Mouse (Mus musculus) embryonic facial prominence, embryonic 11.5 days (tissue): ENCODE results near the gene 4930548H24Rik. TPM values are rescaled to one million over a fixed set of nuclear protein-coding genes. Genes with fewer than 3 reads are reported as not detected.

Experiments
- ATAC-seq: fragments of 200-750 bp; cut with Nextera tagmentation; replicated peaks from 2 replicates; pipeline ENCODE4 v1.8.0; 2017; ENCODE audit warnings: low read depth; ENCODE audit not compliant: insufficient number of reproducible peaks, low FRiP score, low TSS enrichment
- DNase-seq: peaks from one replicate; pipeline ENCODE4 v3.0.0-alpha.2; 2015; ENCODE audit warnings: low spot score
- H3K27ac ChIP-seq: fragments of 300-500 bp; sonication (generic); replicated peaks from 2 replicates; pipeline ENCODE4 v1.5.1; 2014; ENCODE audit warnings: mild to moderate bottlenecking, low read depth, low read length, control low read depth
- H3K27me3 ChIP-seq: fragments of 300-500 bp; sonication (generic); 2 replicates; pipeline ENCODE4 v1.6.1; 2014; ENCODE audit warnings: mild to moderate bottlenecking, low read length, moderate library complexity, mixed read lengths; ENCODE audit not compliant: control insufficient read depth, insufficient read depth
- H3K36me3 ChIP-seq: fragments of 300-500 bp; sonication (generic); replicated peaks from 2 replicates; pipeline ENCODE4 v1.6.1; 2014; ENCODE audit warnings: low read depth, mild to moderate bottlenecking, low read length, moderate library complexity, mixed read lengths; ENCODE audit not compliant: control insufficient read depth, insufficient read depth
- H3K4me1 ChIP-seq: fragments of 300-500 bp; sonication (generic); 2 replicates; pipeline ENCODE4 v1.6.1; 2014; ENCODE audit warnings: low read length, mixed read lengths; ENCODE audit not compliant: control insufficient read depth, insufficient read depth
- H3K4me2 ChIP-seq: fragments of 300-500 bp; sonication (generic); 2 replicates; pipeline ENCODE4 v1.6.1; 2014; ENCODE audit warnings: low read depth, mild to moderate bottlenecking, control low read depth, low read length, moderate library complexity
- H3K4me3 ChIP-seq: fragments of 300-500 bp; sonication (generic); 2 replicates; pipeline ENCODE4 v1.5.1; 2014; ENCODE audit warnings: low read depth, low read length, control low read depth
- H3K9ac ChIP-seq: fragments of 300-500 bp; sonication (generic); replicated peaks from 2 replicates; pipeline ENCODE4 v1.6.1; 2014; ENCODE audit warnings: mild to moderate bottlenecking, control low read depth, low read length
- H3K9me3 ChIP-seq: fragments of 300-500 bp; sonication (generic); replicated peaks from 2 replicates; pipeline ENCODE4 v1.6.1; 2016; ENCODE audit warnings: mild to moderate bottlenecking, low read length, inconsistent platforms, mixed read lengths; ENCODE audit not compliant: control insufficient read depth
- WGBS: fragments of 180-500 bp; shearing (Covaris S2); extraction: QIAGEN DNeasy Blood & Tissue Kit; methylation state at CpG from one replicate; pipeline ENCODE4 v1.1.7; 2014; 5-methylcytosine and 5-hydroxymethylcytosine counted together
- polyA plus RNA-seq: library from polyadenylated mRNA; unstranded; fragments of >200 nt; fragmentation: Nextera tagmentation; extraction: Ambion mirVana; gene quantifications from 2 replicates; pipeline ENCODE4 v1.2.1, GENCODE M21; 2014

4930548H24Rik gene
- polyA plus RNA-seq, 1 experiment from 2014 or later = not detected

- Histone ChIP-seq H3K9me3 (no peaks in the 10 kb centered on the region), H3K36me3 (no peaks in the 10 kb centered on the region; the same call in 1 of the 2 replicates), H3K4me2 (no peak overlapping the region), H3K27me3 (no peaks in the 10 kb centered on the region), H3K27ac (no peak overlapping the region), H3K9ac (no peak overlapping the region), H3K4me3 (no peak overlapping the region), H3K4me1 (no peaks in the 10 kb centered on the region)
- 91% methylated on average over 4 of the region's 4 CpGs for WGBS
- DNase-seq (no peak), ATAC-seq (no peak)
These were observed 5.0 kb upstream of the 4930548H24Rik start for GRCm38 (mm10) chr5:31480536-31480935.

- Histone ChIP-seq H3K4me1 (no peaks in the 10 kb centered on the region), H3K36me3 (no peaks in the 10 kb centered on the region), H3K27ac (no peak overlapping the region), H3K9me3 (no peaks in the 10 kb centered on the region), H3K4me2 (no peak overlapping the region), H3K9ac (no peak overlapping the region), H3K27me3 (no peaks in the 10 kb centered on the region), H3K4me3 (no peak overlapping the region)
- no peak for ATAC-seq
- WGBS = 97% methylated on average over 3 of the region's 3 CpGs
- no peak for DNase-seq
These were observed 2.3 kb downstream of the 4930548H24Rik start for GRCm38 (mm10) chr5:31487889-31488288.

- DNase-seq (no peak), ATAC-seq (no peak)
- no peak overlapping the region for H3K4me2 ChIP-seq
- H3K27me3 ChIP-seq = no peaks in the 10 kb centered on the region
- H3K4me3 ChIP-seq = no peak overlapping the region
- no peaks in the 10 kb centered on the region for H3K36me3 ChIP-seq
- no peak overlapping the region for H3K9ac ChIP-seq
- no peaks in the 10 kb centered on the region for H3K9me3 ChIP-seq
- no peaks in the 10 kb centered on the region for H3K4me1 ChIP-seq
- H3K27ac ChIP-seq = no peak overlapping the region
- WGBS = 69% methylated on average over 7 of the region's 7 CpGs
These were observed 3.7 kb downstream of the 4930548H24Rik start for GRCm38 (mm10) chr5:31489116-31489769.

- Histone ChIP-seq H3K27ac (no peak overlapping the region), H3K9me3 (no peaks in the 10 kb centered on the region; the same call in 1 of the 2 replicates), H3K4me1 (no peaks in the 10 kb centered on the region), H3K9ac (no peak overlapping the region), H3K4me3 (no peak overlapping the region), H3K4me2 (no peak overlapping the region), H3K27me3 (no peaks in the 10 kb centered on the region), H3K36me3 (no peaks in the 10 kb centered on the region; the same call in 1 of the 2 replicates)
- 67% methylated on average over 1 of the region's 1 CpGs for WGBS
- ATAC-seq (no peak), DNase-seq (no peak)
These were observed 6.5 kb downstream of the 4930548H24Rik start for GRCm38 (mm10) chr5:31492031-31492430.

GRCm38 (mm10) chr5:31494513-31495297 lies 9.2 kb downstream of the 4930548H24Rik start, which contains the start of gene Gpn1:
Gpn1 (plus strand) TSS chr5:31494741.
- peak; percentile 100 for ATAC-seq
- Histone ChIP-seq H3K4me1 (no peaks in the 10 kb centered on the region), H3K36me3 (no peaks in the 10 kb centered on the region; the same call in none of the 2 replicates), H3K9ac (peak within 1 kb of the TSS; percentile 82), H3K9me3 (no peaks in the 10 kb centered on the region; the same call in 1 of the 2 replicates), H3K27ac (no peak within 1 kb of the TSS), H3K27me3 (no peaks in the 10 kb centered on the region), H3K4me2 (peak within 1 kb of the TSS; percentile 67), H3K4me3 (peak within 1 kb of the TSS; percentile 86)
- DNase-seq = peak; percentile 96
- WGBS = under 1% methylated on average over 49 of the region's 49 CpGs

- Histone ChIP-seq H3K4me3 (no peak overlapping the region), H3K27ac (no peak overlapping the region), H3K27me3 (no peaks in the 10 kb centered on the region), H3K9me3 (no peaks in the 10 kb centered on the region), H3K4me1 (no peaks in the 10 kb centered on the region), H3K36me3 (peaks cover 19% of the 10 kb centered on the region), H3K9ac (no peak overlapping the region), H3K4me2 (no peak overlapping the region)
- ATAC-seq (no peak), DNase-seq (no peak)
- WGBS = 91% methylated on average over 10 of the region's 10 CpGs
These were observed 19.3 kb downstream of the 4930548H24Rik start for GRCm38 (mm10) chr5:31504843-31505242.

- H3K4me2 ChIP-seq = no peak overlapping the region
- DNase-seq (no peak), ATAC-seq (no peak)
- H3K9ac ChIP-seq = no peak overlapping the region
- H3K36me3 ChIP-seq = peaks cover 8% of the 10 kb centered on the region
- H3K4me3 ChIP-seq = no peak overlapping the region
- 76% methylated on average over 1 of the region's 1 CpGs for WGBS
- no peaks in the 10 kb centered on the region for H3K9me3 ChIP-seq
- no peak overlapping the region for H3K27ac ChIP-seq
- no peaks in the 10 kb centered on the region for H3K4me1 ChIP-seq
- no peaks in the 10 kb centered on the region for H3K27me3 ChIP-seq
These were observed 26.9 kb downstream of the 4930548H24Rik start for GRCm38 (mm10) chr5:31512481-31512880.

GRCm38 (mm10) chr5:31520556-31520955 lies 35.0 kb downstream of the 4930548H24Rik start:
- Histone ChIP-seq H3K36me3 (peaks cover 9% of the 10 kb centered on the region), H3K4me3 (no peak overlapping the region), H3K9ac (no peak overlapping the region), H3K9me3 (no peaks in the 10 kb centered on the region), H3K4me2 (no peak overlapping the region), H3K27ac (no peak overlapping the region), H3K27me3 (no peaks in the 10 kb centered on the region), H3K4me1 (no peaks in the 10 kb centered on the region)
- no peak for ATAC-seq
- DNase-seq = no peak
- 92% methylated on average over 6 of the region's 6 CpGs for WGBS
